Mouse (Mus musculus) frontal cortex, postnatal 36 days (tissue): Measurements from ENCODE around the gene Defb46.

Experiments
- DNase-seq, 2 experiments: peaks; one replicate each; pipeline ENCODE4 v3.0.0; 2022; ENCODE audit warnings: low spot score in 2 of 2

The Defb46 gene

DNA sequence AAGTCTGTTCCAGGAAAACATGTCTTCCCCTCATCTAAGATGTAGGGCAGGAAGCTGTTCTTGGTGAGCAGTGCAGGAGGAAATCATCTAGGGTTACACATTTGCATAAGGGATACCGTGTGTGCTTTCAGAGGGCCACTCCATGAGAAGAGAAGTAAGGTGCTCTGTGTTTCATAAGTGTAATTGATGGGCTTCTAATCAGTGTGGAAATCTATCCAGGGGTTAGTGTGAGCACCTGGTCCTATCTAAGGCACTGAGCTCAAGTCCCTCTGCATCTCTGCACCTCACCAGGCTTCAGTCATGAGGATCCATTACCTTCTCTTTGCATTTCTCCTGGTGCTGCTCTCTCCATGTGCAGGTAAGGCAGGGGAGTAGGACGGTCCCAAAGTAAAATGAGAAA lies at the start of gene Defb46:
TSS of gene Defb46 (plus strand) at position 301 of the 400 bp plus-strand sequence.
- DNase-seq: no peak

DNA sequence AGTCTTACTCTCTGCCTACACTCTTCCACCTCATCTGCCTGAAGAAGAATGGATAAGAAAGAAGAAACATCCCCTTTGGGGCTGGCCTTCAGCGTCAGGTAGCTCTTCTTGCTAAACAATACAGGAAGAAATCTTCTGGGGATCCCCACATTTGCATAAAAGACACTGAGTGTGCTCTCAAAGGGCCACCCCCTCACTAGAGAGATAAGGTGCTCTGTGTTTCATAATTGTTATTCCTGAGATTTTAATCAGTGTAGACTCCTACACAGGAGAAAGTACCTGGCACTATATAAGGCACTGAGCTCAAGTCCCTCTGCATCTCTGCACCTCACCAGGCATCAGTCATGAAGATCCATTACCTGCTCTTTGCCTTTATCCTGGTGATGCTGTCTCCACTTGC lies 14.6 kb upstream of the Defb46 start, which contains the start of gene Defb6:
TSS of gene Defb6 (plus strand) at position 318 of the 400 bp plus-strand sequence.
- DNase-seq: no peak

DNA sequence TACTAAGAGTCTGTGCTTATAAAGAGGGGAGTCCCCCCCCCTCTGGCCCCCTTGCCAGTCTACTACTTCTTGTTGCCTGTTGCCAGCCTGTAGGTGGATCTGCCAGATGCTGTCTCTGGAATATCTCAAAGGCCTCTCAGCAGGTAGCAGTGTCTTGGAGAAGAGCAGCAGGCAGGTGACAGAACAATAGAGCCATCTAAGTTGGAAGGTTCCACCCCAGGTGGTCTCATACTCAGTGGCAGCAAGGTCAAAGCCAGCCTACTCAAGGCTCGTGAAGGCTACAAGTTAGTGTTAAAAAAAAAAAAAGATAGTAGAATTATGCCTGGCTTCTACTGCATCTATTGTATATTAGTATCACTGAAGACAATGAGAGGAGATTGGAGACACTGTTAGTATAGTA lies 1.6 kb upstream of the Defb46 start:
- no peak for DNase-seq

DNA sequence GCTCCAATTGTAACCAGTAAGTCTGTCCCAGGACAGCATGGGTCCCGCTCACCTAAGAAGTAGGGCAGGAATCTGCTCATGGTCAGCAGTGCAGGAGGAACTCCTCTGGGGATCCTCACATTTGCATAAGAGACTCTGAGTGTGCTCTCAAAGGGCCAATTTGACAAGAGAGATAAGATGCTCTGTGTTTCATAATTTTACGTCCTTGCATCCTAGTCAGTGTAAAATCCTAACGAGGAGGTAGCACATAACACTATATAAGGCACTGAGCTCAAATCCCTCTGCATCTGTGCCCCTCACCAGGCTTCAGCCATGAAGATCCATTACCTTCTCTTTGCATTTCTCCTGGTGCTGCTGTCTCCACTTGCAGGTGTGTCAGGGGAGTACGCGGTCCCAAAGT lies 7.6 kb downstream of the Defb46 start, which contains the start of gene Defb5:
TSS of gene Defb5 (plus strand) at position 301 of the 400 bp plus-strand sequence.
- DNase-seq: no peak

DNA sequence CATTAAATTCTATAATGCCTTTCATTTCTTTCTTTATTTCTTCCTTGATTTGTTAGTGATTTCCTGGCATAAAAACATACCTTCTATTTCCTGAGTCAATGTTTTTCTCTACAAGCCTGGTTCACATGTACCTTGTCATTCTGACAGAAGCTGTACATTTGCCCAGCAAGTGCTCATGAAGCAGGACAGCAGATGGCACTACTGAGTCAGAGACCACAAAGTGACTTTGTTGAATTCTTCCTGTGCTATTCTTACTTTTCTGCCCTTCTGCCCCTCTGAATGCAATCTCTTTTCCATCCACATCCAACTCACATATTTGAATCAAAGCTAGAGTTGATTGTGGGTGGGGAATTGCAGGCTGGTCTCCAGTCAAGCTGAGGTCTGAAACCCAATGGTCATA lies 18.4 kb downstream of the Defb46 start:
- DNase-seq: no peak

DNA sequence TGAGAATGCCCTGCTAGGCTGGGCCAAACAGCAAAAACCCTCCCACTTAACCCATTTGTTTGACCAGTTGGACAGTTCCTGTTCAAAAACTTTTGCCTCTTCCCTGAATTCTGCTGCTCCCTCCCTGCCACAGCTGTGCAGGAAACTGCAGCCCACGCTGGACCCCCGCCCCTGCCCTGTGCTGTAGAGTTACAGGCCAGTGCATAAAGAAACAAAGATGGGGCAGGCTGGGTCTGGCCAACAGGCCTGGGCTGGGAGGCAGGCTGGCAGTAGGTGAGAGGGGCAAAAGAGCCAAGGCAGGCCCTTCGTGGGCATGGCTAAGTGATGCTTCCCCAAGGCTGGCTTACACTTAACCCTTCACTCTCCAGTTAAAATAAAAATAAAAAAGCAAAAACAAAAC lies 20.0 kb downstream of the Defb46 start:
- no peak for DNase-seq
